Mouse (Mus musculus): ENCODE results near the gene BC034090.

GRCm38 (mm10) chr1:155205311-155205710 lies 38.9 kb downstream of the BC034090 start:
- TF ChIP-seq POLR2A (IDR thresholded peaks at IDR 0.05; ENCODE audit: insufficient read length, low read depth): no peak
- TF ChIP-seq POLR2AphosphoS2 (IDR thresholded peaks at IDR 0.05; ENCODE audit: insufficient read length, low read depth): no peak
- no peak for TF ChIP-seq MAX (IDR thresholded peaks at IDR 0.05; ENCODE audit: low read depth)
- no peak for TF ChIP-seq E2F4 (IDR thresholded peaks at IDR 0.05; ENCODE audit: insufficient read depth)
